Mouse (Mus musculus) liver, embryonic 11.5 days (tissue): ENCODE measurements around the gene Tmprss9. TPM values are rescaled to one million over a fixed set of nuclear protein-coding genes. Genes with fewer than 3 reads are reported as not detected.

Source experiments
- ATAC-seq: fragments of 200-750 bp; cut with Nextera tagmentation; replicated peaks from 2 replicates; pipeline ENCODE4 v1.8.0; 2017; ENCODE audit warnings: moderate number of reproducible peaks, mild to moderate bottlenecking, moderate TSS enrichment, moderate library complexity; ENCODE audit not compliant: low FRiP score
- DNase-seq: peaks from one replicate; pipeline ENCODE4 v3.0.0-alpha.2; 2017; ENCODE audit warnings: low spot score
- H3K27ac ChIP-seq: fragments of 300-500 bp; sonication (generic); 2 replicates; pipeline ENCODE4 v1.5.1; 2014; ENCODE audit warnings: mild to moderate bottlenecking, low read depth, low read length, control low read depth
- H3K27me3 ChIP-seq: fragments of 300-500 bp; sonication (generic); replicated peaks from 2 replicates; pipeline ENCODE4 v1.6.1; 2014; ENCODE audit warnings: low read length, mixed read lengths; ENCODE audit not compliant: control insufficient read depth, insufficient read depth
- H3K36me3 ChIP-seq: fragments of 300-500 bp; sonication (generic); 2 replicates; pipeline ENCODE4 v1.6.1; 2014; ENCODE audit warnings: mild to moderate bottlenecking, low read length, moderate library complexity, mixed read lengths; ENCODE audit not compliant: control insufficient read depth, insufficient read depth
- H3K4me1 ChIP-seq: fragments of 300-500 bp; sonication (generic); replicated peaks from 2 replicates; pipeline ENCODE4 v1.6.1; 2014; ENCODE audit warnings: low read length, mixed read lengths; ENCODE audit not compliant: control insufficient read depth, insufficient read depth
- H3K4me2 ChIP-seq: fragments of 300-500 bp; sonication (generic); 2 replicates; pipeline ENCODE4 v1.6.1; 2014; ENCODE audit warnings: mild to moderate bottlenecking, control low read depth, moderate library complexity
- H3K4me3 ChIP-seq: fragments of 300-500 bp; sonication (generic); 2 replicates; pipeline ENCODE4 v1.5.1; 2014; ENCODE audit warnings: low read depth, low read length, control low read depth
- H3K9ac ChIP-seq: fragments of 300-500 bp; sonication (generic); 2 replicates; pipeline ENCODE4 v1.6.1; 2014; ENCODE audit warnings: low read depth, low read length, control low read depth
- H3K9me3 ChIP-seq: fragments of 300-500 bp; sonication (generic); 2 replicates; pipeline ENCODE4 v1.6.1; 2016; ENCODE audit warnings: low read length, inconsistent platforms, mixed read lengths; ENCODE audit not compliant: control insufficient read depth
- WGBS: fragments of 180-500 bp; shearing (Covaris S2); extraction: QIAGEN DNeasy Blood & Tissue Kit; methylation state at CpG from one replicate; pipeline ENCODE4 v1.1.7; 2014; 5-methylcytosine and 5-hydroxymethylcytosine counted together
- polyA plus RNA-seq: library from polyadenylated mRNA; unstranded; fragments of >200 nt; fragmentation: Nextera tagmentation; extraction: Ambion mirVana; gene quantifications from 2 replicates; pipeline ENCODE4 v1.2.1, GENCODE M21; 2014

Gene Tmprss9
- not detected in 2 replicates for polyA plus RNA-seq

GRCm38 (mm10) chr10:80871581-80871980 lies at the start of gene Tmprss9:
Gene Tmprss9 (plus strand): TSS chr10:80871848.
- H3K27ac ChIP-seq, result no peak within 1 kb of the TSS
- H3K9ac ChIP-seq, result 0 out of 2 replicates have a peak within 1 kb of the TSS, but pooled peaks have one; percentile 14
- DNase-seq, result no peak
- no peak within 1 kb of the TSS for H3K4me3 ChIP-seq
- WGBS, result 28% methylated on average over 9 of the region's 9 CpGs
- H3K4me1 ChIP-seq, result no peaks in the 10 kb centered on the region; the same call in 1 of the 2 replicates
- no peaks in the 10 kb centered on the region for H3K9me3 ChIP-seq
- ATAC-seq, result no peak
- no peaks in the 10 kb centered on the region; the same call in none of the 2 replicates for H3K27me3 ChIP-seq
- H3K36me3 ChIP-seq, result peaks cover 20% of the 10 kb centered on the region; the same call in 1 of the 2 replicates
- no peak within 1 kb of the TSS for H3K4me2 ChIP-seq

GRCm38 (mm10) chr10:80821991-80822390 lies 49.7 kb upstream of the Tmprss9 start:
- Histone ChIP-seq H3K36me3 (no peaks in the 10 kb centered on the region), H3K27me3 (no peaks in the 10 kb centered on the region), H3K4me3 (no peak overlapping the region), H3K27ac (no peak overlapping the region), H3K4me1 (peaks cover 20% of the 10 kb centered on the region), H3K4me2 (no peak overlapping the region), H3K9me3 (no peaks in the 10 kb centered on the region), H3K9ac (no peak overlapping the region)
- 42% methylated on average over 2 of the region's 2 CpGs for WGBS
- no peak for ATAC-seq
- no peak for DNase-seq

DNA sequence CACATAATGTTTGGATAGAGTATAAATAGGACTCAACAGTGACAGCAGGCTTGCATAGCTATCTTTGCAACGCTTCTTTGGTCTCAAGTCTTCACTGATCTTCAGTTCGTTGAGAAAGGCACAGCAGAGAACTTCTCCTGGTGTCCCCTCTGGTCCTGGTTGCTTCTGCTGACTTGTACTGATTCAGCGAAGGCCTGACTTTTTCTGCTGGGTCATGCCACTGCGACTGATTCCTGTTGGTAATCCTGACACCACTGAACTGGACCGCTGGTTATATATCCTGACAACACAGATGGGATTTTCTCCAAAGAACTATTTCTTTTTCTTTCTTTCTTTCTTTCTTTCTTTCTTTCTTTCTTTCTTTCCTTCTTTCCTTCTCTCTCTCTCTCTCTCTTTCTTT lies 49.1 kb upstream of the Tmprss9 start:
- no peak for DNase-seq
- no peak overlapping the region for H3K27ac ChIP-seq
- H3K9me3 ChIP-seq, result no peaks in the 10 kb centered on the region
- no peaks in the 10 kb centered on the region for H3K27me3 ChIP-seq
- H3K4me3 ChIP-seq, result no peak overlapping the region
- H3K9ac ChIP-seq, result no peak overlapping the region
- H3K4me2 ChIP-seq, result no peak overlapping the region
- H3K4me1 ChIP-seq, result peaks cover 22% of the 10 kb centered on the region
- ATAC-seq, result no peak
- 85% methylated on average over 5 of the region's 5 CpGs for whole genome bisulfite sequencing
- no peaks in the 10 kb centered on the region; the same call in 1 of the 2 replicates for H3K36me3 ChIP-seq

DNA sequence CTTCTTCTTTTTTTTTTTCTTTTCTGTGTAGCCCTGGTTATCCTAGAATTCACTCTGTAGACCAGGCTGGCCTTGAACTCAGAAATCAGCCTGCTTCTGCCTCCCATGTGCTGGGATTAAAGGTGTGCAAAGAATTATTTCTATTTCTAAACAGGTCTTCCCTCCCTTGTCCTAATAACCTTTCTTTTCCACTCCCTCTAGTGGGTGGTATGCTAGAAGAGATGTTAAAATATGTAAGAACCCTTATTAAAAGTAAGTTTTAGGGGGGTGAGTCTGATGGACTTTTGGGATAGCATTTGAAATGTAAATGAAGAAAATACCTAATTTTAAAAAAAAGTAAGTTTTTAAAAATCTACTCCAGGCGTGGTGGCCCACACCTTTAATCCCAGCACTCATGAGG lies 48.3 kb upstream of the Tmprss9 start:
- no peak overlapping the region for H3K4me2 ChIP-seq
- no peak for ATAC-seq
- WGBS, result 89% methylated on average over 1 of the region's 1 CpGs
- no peak overlapping the region for H3K9ac ChIP-seq
- peaks cover 29% of the 10 kb centered on the region for H3K4me1 ChIP-seq
- no peak overlapping the region for H3K4me3 ChIP-seq
- no peak for DNase-seq
- peaks cover under 1% of the 10 kb centered on the region; the same call in 1 of the 2 replicates for H3K36me3 ChIP-seq
- no peak overlapping the region for H3K27ac ChIP-seq
- no peaks in the 10 kb centered on the region for H3K9me3 ChIP-seq
- no peaks in the 10 kb centered on the region for H3K27me3 ChIP-seq

DNA sequence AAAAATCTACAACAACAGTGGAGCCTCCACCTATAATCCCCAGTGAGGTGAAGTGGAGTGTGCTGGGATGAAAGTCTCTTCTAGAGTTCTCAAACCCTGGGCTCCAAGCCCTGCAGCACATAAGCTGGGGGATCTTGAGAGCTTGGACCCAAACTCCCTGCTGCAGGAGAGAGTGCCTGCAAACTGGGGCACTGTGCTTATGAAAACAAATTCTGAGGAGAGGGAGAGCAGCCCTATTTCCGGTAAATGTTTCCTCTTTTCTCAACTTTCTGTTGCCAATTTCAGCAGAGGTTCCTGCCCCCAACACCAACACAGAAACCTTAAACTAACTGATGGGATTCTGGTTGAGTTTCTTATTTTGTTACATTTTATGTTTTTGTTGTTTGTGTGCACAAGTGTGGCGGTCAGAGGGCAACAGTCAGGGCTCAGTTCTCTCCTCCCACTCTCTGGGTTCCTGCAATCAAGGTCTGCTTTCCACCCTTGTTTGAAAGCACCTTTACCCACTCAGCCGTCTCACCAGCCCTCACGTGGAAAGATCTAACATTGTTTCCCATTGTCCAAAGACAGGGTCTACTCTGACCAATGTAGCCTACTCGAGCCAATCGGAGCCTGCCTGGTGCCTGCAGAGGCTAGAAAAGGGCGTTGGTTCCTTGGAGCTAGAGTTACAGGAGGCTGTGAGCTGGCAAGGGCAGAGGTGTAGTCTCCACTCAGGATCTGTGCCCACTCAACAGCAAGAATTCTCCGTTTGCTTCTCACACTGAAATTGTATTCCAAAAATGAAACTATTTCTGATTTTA lies 47.6 kb upstream of the Tmprss9 start:
- Histone ChIP-seq H3K4me3 (no peak overlapping the region), H3K27me3 (no peaks in the 10 kb centered on the region), H3K4me2 (peak overlapping the region; percentile 17), H3K4me1 (peaks cover 32% of the 10 kb centered on the region), H3K9ac (no peak overlapping the region), H3K9me3 (no peaks in the 10 kb centered on the region), H3K27ac (peak overlapping the region; percentile 49; the same call in 1 of the 2 replicates), H3K36me3 (peaks cover 3% of the 10 kb centered on the region; the same call in 1 of the 2 replicates)
- WGBS, result 60% methylated on average over 8 of the region's 8 CpGs
- ATAC-seq (no peak), DNase-seq (no peak)

- Histone ChIP-seq H3K27ac (no peak overlapping the region), H3K4me1 (peaks cover 32% of the 10 kb centered on the region), H3K9ac (no peak overlapping the region), H3K4me3 (no peak overlapping the region), H3K36me3 (peaks cover 11% of the 10 kb centered on the region), H3K9me3 (no peaks in the 10 kb centered on the region), H3K4me2 (peak overlapping the region; percentile 2; the same call in 1 of the 2 replicates), H3K27me3 (no peaks in the 10 kb centered on the region)
- WGBS, result 56% methylated on average over 2 of the region's 2 CpGs
- DNase-seq, result no peak
- ATAC-seq, result no peak
Observed at GRCm38 (mm10) chr10:80824827-80825226, 46.8 kb upstream of the Tmprss9 start.

DNA sequence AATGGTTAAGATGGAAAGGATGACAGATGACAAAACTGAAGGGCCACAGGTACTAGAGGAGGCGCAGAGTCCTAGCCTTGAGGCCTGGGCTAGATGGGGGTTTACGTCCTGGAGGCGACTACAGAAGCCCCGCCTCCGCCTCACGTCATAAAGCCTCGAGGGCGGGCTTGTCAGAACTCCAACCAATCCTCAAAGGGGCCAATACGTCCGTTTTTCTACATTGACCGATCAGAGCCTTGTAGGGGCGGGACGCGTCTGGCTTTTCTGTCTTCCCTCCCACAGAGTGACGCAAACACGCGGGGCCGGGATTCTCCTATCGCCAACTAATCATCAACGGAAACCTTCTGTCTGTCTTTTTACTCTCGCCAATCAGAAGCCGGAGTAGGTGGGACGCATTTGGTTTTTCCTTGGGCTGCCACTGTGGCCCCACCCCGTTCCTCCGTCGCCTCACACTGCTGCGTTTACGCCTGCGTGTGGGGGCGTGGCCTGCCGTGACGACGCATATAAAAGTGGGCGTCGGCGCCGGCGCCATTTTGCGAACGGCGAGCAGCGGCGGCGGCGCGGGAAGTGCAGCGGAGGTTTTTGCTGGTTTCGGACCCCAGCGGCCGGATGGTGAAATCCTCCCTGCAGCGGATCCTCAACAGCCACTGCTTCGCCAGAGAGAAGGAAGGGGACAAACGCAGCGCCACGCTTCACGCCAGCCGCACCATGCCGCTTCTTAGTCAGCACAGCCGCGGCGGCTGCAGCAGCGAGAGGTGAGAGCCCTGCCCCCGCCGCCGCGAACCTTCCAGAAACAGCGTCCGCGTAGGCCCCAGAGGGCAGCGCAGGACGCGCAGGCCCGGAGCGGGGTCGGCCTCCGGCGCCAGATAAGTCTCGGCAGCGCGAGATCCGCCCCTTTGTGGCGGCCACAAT lies 45.2 kb upstream of the Tmprss9 start, which contains the start of gene Oaz1:
Oaz1 (plus strand) TSS at position 506 of the 912 bp plus-strand sequence.
- peaks cover 46% of the 10 kb centered on the region for H3K4me1 ChIP-seq
- under 1% methylated on average over 76 of the region's 82 CpGs for WGBS
- H3K4me2 ChIP-seq, result peak within 1 kb of the TSS; percentile 100
- peaks cover 12% of the 10 kb centered on the region for H3K36me3 ChIP-seq
- no peaks in the 10 kb centered on the region for H3K27me3 ChIP-seq
- peak; percentile 95 for DNase-seq
- peak; percentile 93 for ATAC-seq
- peak within 1 kb of the TSS; percentile 85 for H3K9ac ChIP-seq
- peak within 1 kb of the TSS; percentile 87 for H3K27ac ChIP-seq
- no peaks in the 10 kb centered on the region for H3K9me3 ChIP-seq
- H3K4me3 ChIP-seq, result peak within 1 kb of the TSS; percentile 69

- peak overlapping the region; percentile 100 for H3K4me2 ChIP-seq
- peak overlapping the region; percentile 85 for H3K9ac ChIP-seq
- WGBS, result 7% methylated on average over 28 of the region's 29 CpGs
- peak overlapping the region; percentile 87 for H3K27ac ChIP-seq
- H3K9me3 ChIP-seq, result no peaks in the 10 kb centered on the region
- DNase-seq (no peak), ATAC-seq (no peak)
- peak overlapping the region; percentile 69 for H3K4me3 ChIP-seq
- H3K36me3 ChIP-seq, result peaks cover 12% of the 10 kb centered on the region
- peaks cover 50% of the 10 kb centered on the region for H3K4me1 ChIP-seq
- peaks cover under 1% of the 10 kb centered on the region; the same call in 1 of the 2 replicates for H3K27me3 ChIP-seq
Observed at GRCm38 (mm10) chr10:80827063-80827869, 44.4 kb upstream of the Tmprss9 start.
